Mouse (Mus musculus) lung, adult 2 months (tissue): ENCODE measurements around the gene Frmd5. TPM values are rescaled to one million over a fixed set of nuclear protein-coding genes. Genes with fewer than 3 reads are reported as not detected.

ENCODE experiments used
- DNase-seq: peaks from one replicate; pipeline ENCODE4 v3.0.0; 2022
- H3K4me1 ChIP-seq: fragments of 200-500 bp; 2 replicates; pipeline ENCODE4 v1.6.1; 2011; ENCODE audit warnings: low read length; ENCODE audit not compliant: control insufficient read depth, insufficient read depth
- H3K4me3 ChIP-seq: fragments of 200-500 bp; replicated peaks from 2 replicates; pipeline ENCODE3; 2011; ENCODE audit warnings: low read depth, mild to moderate bottlenecking, control low read depth, low read length; ENCODE audit errors: extremely low read depth
- CTCF ChIP-seq: fragments of 200-500 bp; IDR thresholded peaks from 2 replicates; pipeline ENCODE4 v1.5.1; 2011; ENCODE audit warnings: mild to moderate bottlenecking, low read length, control low read depth; ENCODE audit not compliant: insufficient read depth
- POLR2A ChIP-seq: fragments of 200-500 bp; IDR thresholded peaks from 2 replicates; pipeline ENCODE4 v1.6.1; 2011; ENCODE audit warnings: low read depth, mild to moderate bottlenecking, control low read depth, low read length, borderline replicate concordance; ENCODE audit errors: extremely low read depth
- WGBS: fragments of 180-500 bp; shearing (Covaris S2); methylation state at CpG from one replicate; pipeline ENCODE4 v1.1.7; 2018; 5-methylcytosine and 5-hydroxymethylcytosine counted together
- polyA plus RNA-seq: library from polyadenylated mRNA; depleted of rRNA; stranded (reverse); fragments of >200 nt; gene quantifications from 2 replicates; pipeline ENCODE4 v1.2.3, GENCODE M21; 2012

The Frmd5 gene
- polyA plus RNA-seq, 1 experiment: 5.3 TPM

DNA sequence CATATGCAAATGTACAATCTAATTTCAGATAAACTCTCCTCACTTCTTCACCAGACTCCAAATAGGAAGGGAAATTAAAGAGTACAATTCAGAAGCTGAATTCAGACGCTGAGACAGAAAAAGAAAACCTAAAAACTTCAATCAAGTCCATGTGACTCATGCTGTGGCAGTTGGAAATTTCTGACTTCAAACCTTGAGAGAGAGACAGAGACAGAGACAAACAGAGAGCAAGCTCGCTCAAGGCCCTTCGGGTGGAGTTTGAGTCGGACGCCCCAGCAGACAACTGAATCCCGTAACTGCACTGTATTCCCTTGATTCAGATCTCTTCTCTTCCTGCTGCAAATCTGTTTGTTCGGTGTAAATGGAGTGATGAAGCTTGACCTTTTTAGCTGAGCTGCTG lies 30.7 kb downstream of the Frmd5 start:
- WGBS: 74% methylated on average over 7 of the region's 7 CpGs
- Histone ChIP-seq H3K4me3 (no peak overlapping the region), H3K4me1 (no peaks in the 10 kb centered on the region)
- TF ChIP-seq CTCF: no peak
- DNase-seq: no peak

GRCm38 (mm10) chr2:121764851-121765250 lies 42.0 kb downstream of the Frmd5 start:
- no peak for DNase-seq
- Histone ChIP-seq H3K4me1 (no peaks in the 10 kb centered on the region), H3K4me3 (no peak overlapping the region)
- no peak for TF ChIP-seq CTCF
- TF ChIP-seq POLR2A: no peak
- 90% methylated on average over 5 of the region's 5 CpGs for WGBS

DNA sequence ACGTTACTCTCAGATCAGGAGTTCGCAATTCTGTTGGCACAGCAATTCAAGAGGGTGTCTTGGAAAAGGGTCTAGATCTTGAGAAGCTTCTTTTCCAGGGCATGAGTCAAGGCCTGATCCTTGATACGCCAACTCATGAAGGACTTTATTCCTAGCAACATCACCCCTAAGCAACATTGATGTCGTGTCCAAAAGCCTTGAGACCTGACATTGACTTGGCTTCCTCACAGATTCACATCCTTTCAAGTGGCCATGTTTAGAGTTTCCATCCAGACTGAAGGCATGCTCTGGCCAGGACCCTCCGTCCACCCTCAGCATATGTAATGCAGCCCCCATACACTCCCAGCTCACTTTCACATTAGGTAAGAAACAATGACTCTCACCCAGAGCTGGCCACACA lies 45.0 kb downstream of the Frmd5 start:
- no peak for DNase-seq
- TF ChIP-seq CTCF (no peak), POLR2A (no peak)
- Histone ChIP-seq H3K4me1 (no peaks in the 10 kb centered on the region), H3K4me3 (no peak overlapping the region)
- 87% methylated on average over 5 of the region's 5 CpGs for WGBS

GRCm38 (mm10) chr2:121761281-121761795 lies 45.5 kb downstream of the Frmd5 start:
- TF ChIP-seq CTCF: no peak
- TF ChIP-seq POLR2A: no peak
- no peak for DNase-seq
- WGBS: 79% methylated on average over 11 of the region's 11 CpGs
- Histone ChIP-seq H3K4me3 (no peak overlapping the region), H3K4me1 (no peaks in the 10 kb centered on the region)

- 76% methylated on average over 9 of the region's 9 CpGs for WGBS
- H3K4me3 ChIP-seq: no peak overlapping the region
- no peak for DNase-seq
- no peak for TF ChIP-seq POLR2A
- no peak for TF ChIP-seq CTCF
- no peaks in the 10 kb centered on the region for H3K4me1 ChIP-seq
Observed at GRCm38 (mm10) chr2:121760646-121761045, 46.2 kb downstream of the Frmd5 start.

DNA sequence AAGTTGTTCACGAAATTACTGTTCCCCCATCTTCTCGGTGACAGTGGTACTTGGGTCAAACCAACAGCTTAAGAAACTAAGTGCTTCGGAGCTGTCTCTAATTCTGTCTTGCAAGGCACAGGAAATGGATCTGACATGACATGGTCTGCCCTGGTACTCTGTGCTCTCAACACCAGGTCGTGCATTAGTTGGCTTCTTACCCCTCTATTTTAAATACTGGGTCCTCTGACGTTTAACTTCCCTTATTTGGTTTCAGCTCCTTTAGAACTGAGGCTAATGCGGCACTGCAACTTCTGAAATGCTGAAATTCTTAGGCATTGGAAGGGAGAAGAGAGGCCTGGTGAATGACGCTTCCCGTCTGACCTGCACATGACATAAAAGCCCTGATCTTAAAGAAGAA lies 48.6 kb downstream of the Frmd5 start:
- DNase-seq: no peak
- H3K4me3 ChIP-seq: no peak overlapping the region
- no peaks in the 10 kb centered on the region; the same call in 1 of the 2 replicates for H3K4me1 ChIP-seq
- TF ChIP-seq CTCF (no peak), POLR2A (no peak)
- 70% methylated on average over 8 of the region's 8 CpGs for WGBS

GRCm38 (mm10) chr2:121756336-121756735 lies 50.6 kb downstream of the Frmd5 start:
- TF ChIP-seq CTCF (no peak), POLR2A (no peak)
- no peak overlapping the region for H3K4me3 ChIP-seq
- 100% methylated on average over 1 of the region's 1 CpGs for WGBS
- no peaks in the 10 kb centered on the region; the same call in 1 of the 2 replicates for H3K4me1 ChIP-seq
- DNase-seq: no peak

DNA sequence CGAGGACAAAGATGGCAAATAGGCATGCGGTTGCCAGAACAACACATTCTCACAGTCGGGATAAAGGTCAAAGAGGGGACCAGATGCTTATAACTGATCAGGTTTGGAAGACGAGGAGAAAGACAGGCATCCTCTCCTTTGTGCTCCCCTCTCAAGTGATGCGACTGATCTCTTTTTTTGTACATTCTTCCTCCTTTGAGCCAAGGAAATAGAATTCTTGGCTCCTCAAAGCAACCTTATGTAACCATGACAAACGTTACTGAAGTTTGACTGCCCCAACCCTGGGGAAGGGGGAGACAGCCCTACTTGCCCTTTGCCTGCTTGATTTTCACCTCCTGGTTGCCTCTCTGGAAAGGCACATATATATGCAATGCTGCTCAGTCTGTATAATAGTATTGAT lies 51.8 kb downstream of the Frmd5 start:
- 52% methylated on average over 6 of the region's 6 CpGs for WGBS
- Histone ChIP-seq H3K4me1 (no peaks in the 10 kb centered on the region; the same call in 1 of the 2 replicates), H3K4me3 (no peak overlapping the region)
- DNase-seq: no peak
- no peak for TF ChIP-seq CTCF
- TF ChIP-seq POLR2A: no peak

DNA sequence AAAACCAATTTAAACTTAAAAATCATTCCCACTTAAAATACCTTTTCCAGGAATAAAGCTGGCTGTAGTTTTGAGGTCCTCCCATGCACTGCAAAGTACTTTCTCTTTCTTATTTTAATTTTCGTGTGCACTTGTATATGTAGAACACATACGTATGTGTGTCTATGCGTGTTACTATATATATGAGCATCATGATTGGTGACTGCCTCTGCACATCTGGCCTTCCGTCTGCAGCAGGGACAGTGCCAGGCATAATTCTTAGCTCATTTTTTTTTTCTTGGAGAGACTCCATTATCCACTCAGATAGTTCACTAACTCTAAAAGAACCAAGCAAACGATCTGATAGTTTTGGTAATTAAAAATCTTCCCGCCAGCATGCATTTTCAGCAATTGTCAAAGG lies 56.8 kb downstream of the Frmd5 start:
- DNase-seq: no peak
- H3K4me3 ChIP-seq: no peak overlapping the region
- no peaks in the 10 kb centered on the region; the same call in 1 of the 2 replicates for H3K4me1 ChIP-seq
- WGBS: 74% methylated on average over 6 of the region's 6 CpGs
- TF ChIP-seq CTCF (no peak), POLR2A (no peak)

DNA sequence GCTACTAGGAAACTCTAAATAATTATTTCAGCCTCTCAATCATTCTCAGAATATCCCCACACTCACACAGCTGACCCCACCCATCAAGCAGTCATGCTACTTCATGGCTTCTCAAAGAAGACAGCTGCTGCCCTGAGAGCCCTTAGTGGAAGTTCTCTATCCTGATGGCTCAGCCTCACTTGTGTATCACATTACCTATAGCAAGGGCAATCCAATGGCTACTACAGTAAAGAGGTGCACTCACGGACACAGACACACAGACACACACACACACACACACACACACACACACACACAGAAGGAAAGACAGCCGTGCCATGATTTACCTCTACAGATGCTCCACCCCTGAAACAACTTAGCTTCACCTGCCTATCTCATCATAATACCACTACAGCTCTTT lies 65.7 kb downstream of the Frmd5 start:
- no peak overlapping the region for H3K4me3 ChIP-seq
- WGBS: 82% methylated on average over 2 of the region's 2 CpGs
- TF ChIP-seq POLR2A (no peak), CTCF (no peak)

More for the DNA sequence above, 65.7 kb downstream of the Frmd5 start:
- DNase-seq: no peak
- H3K4me1 ChIP-seq: no peaks in the 10 kb centered on the region
